Mouse (Mus musculus): ENCODE data around the gene Tmem217.

GRCm38 (mm10) chr17:29492269-29493191 lies 59.7 kb downstream of the Tmem217 start:
- peak; percentile 78 for TF ChIP-seq CTCF (IDR thresholded peaks at IDR 0.05; ENCODE audit: control insufficient read depth, insufficient read depth, low read length)
- no peak for TF ChIP-seq POLR2A (IDR thresholded peaks at IDR 0.05; ENCODE audit: borderline replicate concordance, control insufficient read depth, low read depth, low read length)

All from bone marrow, adult 2 months (tissue).